Mouse (Mus musculus) forebrain, postnatal 0 days (tissue): Measurements from ENCODE around the gene Ppm1b. TPM values are rescaled to one million over a fixed set of nuclear protein-coding genes. Genes with fewer than 3 reads are reported as not detected.

Source experiments
- ATAC-seq: fragments of 200-750 bp; cut with Nextera tagmentation; 2 replicates; pipeline ENCODE4 v1.8.0; 2017; ENCODE audit warnings: mild to moderate bottlenecking, moderate library complexity
- DNase-seq: peaks from one replicate; pipeline ENCODE4 v3.0.0-alpha.2; 2015
- H3K27ac ChIP-seq: fragments of 300-500 bp; sonication (generic); 2 replicates; pipeline ENCODE4 v1.5.1; 2014; ENCODE audit warnings: low read depth, mild to moderate bottlenecking, antibody characterized with exemption, low read length, moderate library complexity, mixed read lengths
- H3K27me3 ChIP-seq: fragments of 300-500 bp; sonication (generic); 2 replicates; pipeline ENCODE4 v1.6.1; 2014; ENCODE audit warnings: mild to moderate bottlenecking, low read length, mixed read lengths; ENCODE audit not compliant: insufficient read depth
- H3K36me3 ChIP-seq: fragments of 300-500 bp; sonication (generic); 2 replicates; pipeline ENCODE4 v1.6.1; 2014; ENCODE audit warnings: mild to moderate bottlenecking, moderate library complexity; ENCODE audit not compliant: insufficient read depth
- H3K4me1 ChIP-seq: fragments of 300-500 bp; sonication (generic); 2 replicates; pipeline ENCODE4 v1.6.1; 2014; ENCODE audit warnings: antibody characterized with exemption; ENCODE audit not compliant: insufficient read depth
- H3K4me2 ChIP-seq: fragments of 300-500 bp; sonication (generic); 2 replicates; pipeline ENCODE4 v1.6.1; 2014; ENCODE audit warnings: low read depth, mild to moderate bottlenecking, moderate library complexity
- H3K4me3 ChIP-seq: fragments of 300-500 bp; sonication (generic); 2 replicates; pipeline ENCODE4 v1.5.1; 2014; ENCODE audit warnings: low read depth, low read length, mixed read lengths
- H3K9ac ChIP-seq: fragments of 300-500 bp; sonication (generic); 2 replicates; pipeline ENCODE4 v1.6.1; 2014; ENCODE audit warnings: mild to moderate bottlenecking
- H3K9me3 ChIP-seq: fragments of 300-500 bp; sonication (generic); 2 replicates; pipeline ENCODE4 v1.6.1; 2016; ENCODE audit warnings: low read length
- CTCF ChIP-seq: sonication (generic); IDR thresholded peaks from 2 replicates; pipeline ENCODE4 v1.5.1; 2016; ENCODE audit warnings: antibody characterized with exemption, control low read depth, low read depth
- WGBS: fragments of 180-500 bp; shearing (Covaris S2); extraction: QIAGEN DNeasy Blood & Tissue Kit; methylation state at CpG from one replicate; pipeline ENCODE4 v1.1.7; 2014; 5-methylcytosine and 5-hydroxymethylcytosine counted together
- polyA plus RNA-seq: library from polyadenylated mRNA; unstranded; fragments of >200 nt; fragmentation: Nextera tagmentation; extraction: Ambion mirVana; gene quantifications from 2 replicates; pipeline ENCODE4 v1.2.1, GENCODE M21; 2015
- total RNA-seq: library from RNA; depleted of rRNA; stranded (reverse); fragments of >200 nt; gene quantifications from 2 replicates; pipeline ENCODE4 v1.2.3, GENCODE M21; 2014; rRNA removed

Ppm1b gene
- total and polyA plus RNA-seq, 2 experiments from 2014 or later: 62.9 to 68.8 TPM

DNA sequence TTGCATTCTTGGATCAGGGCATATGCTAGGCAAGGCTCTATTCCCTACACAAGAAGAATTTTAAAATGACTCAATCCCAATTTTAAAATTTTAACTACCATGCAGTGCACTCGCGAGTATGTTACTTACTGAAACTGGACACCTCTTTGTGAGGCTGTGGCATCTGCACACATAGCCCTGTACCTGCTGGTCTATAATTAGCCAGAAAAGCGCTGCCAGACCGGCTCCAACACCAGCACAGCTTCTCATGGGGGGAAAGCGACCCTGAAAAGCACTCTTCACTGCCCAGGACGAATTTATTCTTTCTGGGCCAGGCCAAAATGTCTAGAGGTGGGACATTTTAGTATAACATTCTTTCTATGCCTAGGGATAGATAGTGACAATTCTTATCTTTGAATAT is 114.1 kb downstream of the Ppm1b start:
- no peak for ATAC-seq
- DNase-seq: no peak
- Histone ChIP-seq H3K27ac (no peak overlapping the region), H3K4me2 (no peak overlapping the region), H3K36me3 (peaks cover 57% of the 10 kb centered on the region), H3K9me3 (no peaks in the 10 kb centered on the region), H3K4me1 (no peaks in the 10 kb centered on the region), H3K27me3 (no peaks in the 10 kb centered on the region), H3K9ac (no peak overlapping the region), H3K4me3 (no peak overlapping the region)
- 87% methylated on average over 6 of the region's 6 CpGs for WGBS
- TF ChIP-seq CTCF: no peak

DNA sequence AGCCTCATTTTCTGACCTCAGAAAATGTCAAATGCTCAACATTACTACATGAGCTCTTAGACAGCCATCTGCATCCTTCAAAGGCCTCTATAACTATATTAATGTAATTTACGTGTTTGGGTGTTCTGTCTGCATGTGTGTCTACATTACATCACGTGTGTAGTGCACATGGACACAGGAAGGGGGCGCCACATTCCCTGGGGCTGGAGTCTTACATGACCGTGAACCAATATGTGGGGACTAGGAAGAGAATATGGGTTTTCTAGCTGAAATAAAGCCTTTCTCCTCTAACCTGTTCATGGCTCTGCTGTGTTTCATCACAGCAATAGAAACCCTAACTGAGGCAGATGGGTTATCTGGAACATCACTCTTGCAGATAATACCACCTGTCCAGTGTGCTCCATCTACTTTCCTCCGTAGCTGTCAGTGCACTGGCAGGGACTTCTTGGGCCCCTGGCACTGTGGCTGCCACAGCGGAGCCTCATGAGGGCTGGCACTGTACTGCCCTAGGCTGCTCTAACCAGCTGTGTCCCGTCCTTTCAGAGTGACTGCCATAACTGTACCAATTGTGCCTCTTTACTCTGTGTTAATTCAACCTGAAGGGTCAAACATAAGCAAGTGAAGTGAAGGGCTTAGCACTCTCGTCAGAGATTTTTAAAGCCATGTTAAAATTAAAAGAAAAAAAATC is 114.7 kb downstream of the Ppm1b start:
- no peaks in the 10 kb centered on the region for H3K27me3 ChIP-seq
- no peak overlapping the region for H3K4me2 ChIP-seq
- DNase-seq (no peak), ATAC-seq (no peak)
- H3K27ac ChIP-seq: no peak overlapping the region
- no peak overlapping the region for H3K4me3 ChIP-seq
- 88% methylated on average over 8 of the region's 8 CpGs for WGBS
- H3K36me3 ChIP-seq: peaks cover 57% of the 10 kb centered on the region
- peak; percentile 33; the same call in 1 of the 2 replicates for TF ChIP-seq CTCF
- H3K9ac ChIP-seq: no peak overlapping the region
- no peaks in the 10 kb centered on the region for H3K4me1 ChIP-seq
- H3K9me3 ChIP-seq: no peaks in the 10 kb centered on the region

DNA sequence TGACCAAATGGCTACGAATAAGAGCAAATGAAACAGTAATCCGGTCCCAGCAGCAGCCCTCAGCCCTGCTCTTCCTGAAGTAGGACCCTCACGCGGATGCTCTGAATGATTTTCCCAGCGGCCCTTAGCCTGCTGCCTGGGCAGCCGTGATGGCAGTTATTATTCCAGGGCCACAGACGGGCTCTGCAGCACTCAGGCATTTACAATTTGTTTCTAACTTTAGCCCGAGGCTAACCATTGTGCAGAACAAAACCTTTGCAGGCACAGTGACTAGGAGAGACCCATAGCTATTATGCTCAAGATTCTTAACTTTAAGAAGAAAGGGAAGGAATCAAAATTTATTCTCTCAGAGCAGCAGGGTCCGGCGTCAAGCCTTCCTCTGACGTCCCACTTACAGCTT is 115.8 kb downstream of the Ppm1b start:
- no peak for DNase-seq
- no peak overlapping the region for H3K27ac ChIP-seq

DNA sequence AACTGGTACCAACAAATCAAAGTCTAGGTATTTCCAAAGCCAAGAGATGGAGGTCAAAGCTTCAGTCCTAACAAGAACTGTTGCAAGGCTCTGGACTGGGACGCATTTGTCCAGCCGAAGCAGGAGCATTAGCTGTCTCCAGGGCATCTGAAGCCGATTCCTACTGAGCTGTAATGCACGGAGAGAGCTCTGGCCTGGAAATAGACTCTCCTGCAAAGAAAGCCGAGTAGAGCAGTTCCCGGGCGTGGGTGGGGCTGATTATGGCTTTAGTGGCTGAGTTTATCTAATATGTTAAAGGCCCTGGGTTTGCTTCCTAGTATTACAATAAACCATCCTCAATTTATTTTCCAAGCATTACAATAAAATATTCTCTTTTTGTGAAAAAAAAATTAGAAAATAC is 116.7 kb downstream of the Ppm1b start:
- H3K27ac ChIP-seq: no peak overlapping the region

More for the DNA sequence above, 115.8 kb downstream of the Ppm1b start:
- Histone ChIP-seq H3K27me3 (no peaks in the 10 kb centered on the region), H3K9me3 (no peaks in the 10 kb centered on the region), H3K4me2 (no peak overlapping the region), H3K4me3 (no peak overlapping the region), H3K36me3 (peaks cover 56% of the 10 kb centered on the region), H3K4me1 (no peaks in the 10 kb centered on the region), H3K9ac (no peak overlapping the region)
- 10% methylated on average over 11 of the region's 11 CpGs for WGBS
- no peak for TF ChIP-seq CTCF
- ATAC-seq: peak; percentile 41; the same call in 1 of the 2 replicates

More for the DNA sequence above, 116.7 kb downstream of the Ppm1b start:
- H3K27me3 ChIP-seq: no peaks in the 10 kb centered on the region
- no peaks in the 10 kb centered on the region for H3K4me1 ChIP-seq
- DNase-seq (no peak), ATAC-seq (no peak)
- 31% methylated on average over 7 of the region's 7 CpGs for WGBS
- no peak overlapping the region for H3K4me2 ChIP-seq
- H3K4me3 ChIP-seq: no peak overlapping the region
- peaks cover 56% of the 10 kb centered on the region for H3K36me3 ChIP-seq
- no peaks in the 10 kb centered on the region for H3K9me3 ChIP-seq
- 0 out of 2 replicates have a peak overlapping the region, but pooled peaks have one; percentile 11 for H3K9ac ChIP-seq
- no peak for TF ChIP-seq CTCF

Other genes starting within 250 kb of the Ppm1b start
- 66.9 and 76.7 TPM in 2 replicates for gene Lrpprc, start 166.0 kb upstream of the Ppm1b start, total RNA-seq
- gene Lrpprc, start 166.0 kb upstream of the Ppm1b start, polyA plus RNA-seq: 25.7 and 36.7 TPM in 2 replicates
- gene Slc3a1, start 71.6 kb downstream of the Ppm1b start, total RNA-seq: 0.19 and 0.38 TPM in 2 replicates
- 0.08 TPM in 2 replicates for gene Slc3a1, start 71.6 kb downstream of the Ppm1b start, polyA plus RNA-seq
- 70.4 and 107 TPM in 2 replicates for gene Prepl, start 133.5 kb downstream of the Ppm1b start, total RNA-seq
- gene Prepl, start 133.5 kb downstream of the Ppm1b start, polyA plus RNA-seq: 89.4 and 105 TPM in 2 replicates
- 11.6 and 14.3 TPM in 2 replicates for gene Camkmt, start 133.8 kb downstream of the Ppm1b start, total RNA-seq
- gene Camkmt, start 133.8 kb downstream of the Ppm1b start, polyA plus RNA-seq: 13.7 and 16.4 TPM in 2 replicates